Mouse (Mus musculus) limb, embryonic 15.5 days (tissue): ENCODE data around the gene Tfe3. TPM values are rescaled to one million over a fixed set of nuclear protein-coding genes. Genes with fewer than 3 reads are reported as not detected.
"Not testable (repeated sequence)": the region's sequence is repeated elsewhere in the genome, so short reads cannot be mapped to it uniquely, and the experiment has no call there.

ENCODE experiments used
- ATAC-seq: fragments of 200-750 bp; cut with Nextera tagmentation; 2 replicates; pipeline ENCODE4 v1.8.0; 2017; ENCODE audit warnings: low read depth, moderate TSS enrichment; ENCODE audit not compliant: insufficient number of reproducible peaks, low FRiP score, low TSS enrichment
- H3K27ac ChIP-seq: fragments of 300-500 bp; sonication (generic); 2 replicates; pipeline ENCODE4 v1.5.1; 2015; ENCODE audit warnings: moderate library complexity, mild to moderate bottlenecking, inconsistent platforms
- H3K27me3 ChIP-seq: fragments of 300-500 bp; sonication (generic); 2 replicates; pipeline ENCODE4 v1.6.1; 2015; ENCODE audit warnings: inconsistent platforms
- H3K36me3 ChIP-seq: fragments of 300-500 bp; sonication (generic); 2 replicates; pipeline ENCODE4 v1.6.1; 2015; ENCODE audit warnings: inconsistent platforms
- H3K4me1 ChIP-seq: fragments of 300-500 bp; sonication (generic); 2 replicates; pipeline ENCODE4 v1.6.1; 2015; ENCODE audit warnings: inconsistent platforms
- H3K4me2 ChIP-seq: fragments of 300-500 bp; sonication (generic); 2 replicates; pipeline ENCODE4 v1.6.1; 2015; ENCODE audit warnings: mild to moderate bottlenecking, inconsistent platforms
- H3K4me3 ChIP-seq: fragments of 300-500 bp; sonication (generic); 2 replicates; pipeline ENCODE4 v1.5.1; 2015; ENCODE audit warnings: mild to moderate bottlenecking, inconsistent platforms
- H3K9ac ChIP-seq: fragments of 300-500 bp; sonication (generic); 2 replicates; pipeline ENCODE4 v1.6.1; 2015; ENCODE audit warnings: inconsistent platforms
- H3K9me3 ChIP-seq: fragments of 300-500 bp; sonication (generic); 2 replicates; pipeline ENCODE4 v1.6.1; 2016; ENCODE audit warnings: inconsistent platforms
- WGBS: fragments of 180-500 bp; shearing (Covaris S2); methylation state at CpG from one replicate; pipeline ENCODE4 v1.1.7; 2015; 5-methylcytosine and 5-hydroxymethylcytosine counted together
- polyA plus RNA-seq: library from polyadenylated mRNA; unstranded; fragments of >200 nt; fragmentation: Nextera tagmentation; extraction: Ambion mirVana; gene quantifications from 2 replicates; pipeline ENCODE4 v1.2.1, GENCODE M21; 2015

Gene Tfe3
- 30.5 and 31.9 TPM in 2 replicates for polyA plus RNA-seq

DNA sequence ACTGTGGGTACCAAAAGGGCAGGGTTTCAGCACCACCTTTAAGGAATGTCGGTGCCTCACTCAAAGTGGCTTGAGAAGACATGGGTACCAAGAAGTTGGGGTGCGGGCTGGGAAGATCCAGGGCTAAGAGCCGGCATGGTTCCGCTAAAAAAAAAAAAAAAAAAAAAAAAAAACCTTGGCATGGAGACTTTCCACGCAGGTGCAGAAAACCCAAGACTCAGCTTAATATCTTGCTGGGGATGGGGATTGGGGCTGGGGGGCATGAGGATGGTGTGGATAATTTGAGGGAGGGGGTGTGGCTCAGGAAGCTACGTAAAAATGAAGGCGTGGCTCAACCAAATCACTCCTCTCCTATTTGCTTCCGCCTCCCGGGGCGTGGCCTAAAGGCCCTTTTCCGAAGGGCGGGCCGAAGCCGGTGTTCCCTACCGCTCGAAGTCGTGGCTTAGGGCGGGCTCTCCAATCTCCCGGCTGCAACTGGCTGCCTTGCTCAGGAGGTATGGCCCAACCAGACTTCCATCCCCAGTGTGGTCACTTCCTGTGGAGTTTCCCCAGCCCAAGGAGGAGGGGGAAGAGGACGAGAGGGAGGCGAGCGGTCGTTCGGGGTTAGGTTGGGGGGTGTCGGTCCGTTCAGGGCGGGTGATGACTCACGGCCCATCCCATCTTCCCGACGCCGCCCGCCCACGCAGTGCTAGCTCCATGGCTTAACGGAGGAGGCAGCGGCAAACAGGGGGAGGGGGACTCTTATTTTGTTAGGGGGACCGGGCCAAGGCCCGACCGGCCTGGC, at the start of gene Tfe3:
Tfe3 (plus strand) TSS at position 424 of the 784 bp plus-strand sequence.
- 22% methylated on average over 37 of the region's 38 CpGs for WGBS
- Histone ChIP-seq H3K27me3 (no peaks in the 10 kb centered on the region), H3K9ac (peak within 1 kb of the TSS; percentile 56), H3K27ac (peak within 1 kb of the TSS; percentile 77), H3K4me1 (peaks cover 20% of the 10 kb centered on the region), H3K4me2 (peak within 1 kb of the TSS; percentile 55), H3K4me3 (peak within 1 kb of the TSS; percentile 62), H3K36me3 (peaks cover 10% of the 10 kb centered on the region; the same call in 1 of the 2 replicates), H3K9me3 (no peaks in the 10 kb centered on the region)
- ATAC-seq, result peak; percentile 96

DNA sequence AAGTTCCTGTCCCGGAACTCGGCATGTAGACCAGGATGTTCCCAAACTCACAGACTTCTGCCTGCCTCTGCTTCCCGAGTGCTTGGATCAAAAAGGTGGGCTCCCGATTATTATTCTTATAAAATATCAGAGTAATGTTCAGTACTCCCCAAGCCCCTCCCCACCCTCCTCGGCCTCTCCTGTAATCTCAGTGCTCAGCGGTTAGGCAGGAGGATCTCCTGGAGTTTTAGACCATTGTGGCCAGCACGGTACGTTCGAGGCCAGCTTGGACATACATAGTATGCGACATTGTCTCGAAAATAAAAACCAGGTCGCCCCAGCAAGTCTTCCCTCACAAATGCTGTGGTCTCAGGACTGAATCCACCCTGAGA, 48.6 kb upstream of the Tfe3 start:
- not testable (repeated sequence) for H3K9me3 ChIP-seq, H3K27me3 ChIP-seq
- WGBS, result 27% methylated on average over 5 of the region's 12 CpGs

DNA sequence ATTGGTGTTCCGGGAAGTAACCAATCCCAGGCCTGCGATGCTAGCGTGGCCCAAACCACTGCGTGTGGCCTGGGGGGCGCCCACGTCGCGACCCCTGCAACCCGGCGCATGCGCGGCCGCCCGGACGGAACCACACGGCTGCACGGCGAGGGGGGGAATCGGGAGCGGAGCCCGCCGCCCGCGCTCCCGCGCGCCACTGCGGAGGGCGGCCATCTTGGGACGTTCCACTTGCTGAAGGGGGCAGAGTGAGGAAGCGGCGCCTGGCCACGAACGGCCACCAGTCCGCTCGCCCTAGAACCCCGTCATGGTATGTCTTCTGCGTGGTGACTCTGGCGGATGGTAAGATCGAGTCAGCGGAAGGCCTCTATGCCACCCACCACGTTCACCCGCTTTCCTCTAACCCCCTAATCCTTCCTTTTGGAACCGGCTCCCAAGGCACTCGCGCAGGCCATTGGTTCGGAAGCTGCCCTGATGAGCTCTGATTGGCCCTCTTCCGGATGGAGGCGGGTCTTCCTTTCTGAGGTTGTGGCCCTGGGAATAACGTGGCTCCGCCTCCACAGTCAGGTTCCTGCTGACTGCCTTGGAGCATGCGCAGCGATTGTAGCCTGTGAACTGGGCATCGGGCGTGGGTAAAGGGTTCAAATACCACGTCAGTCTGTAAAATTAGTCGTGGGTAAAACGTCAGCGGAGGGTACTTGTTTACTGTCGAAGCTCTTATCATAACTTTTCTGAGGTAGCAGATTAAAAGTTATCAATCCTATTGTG, 48.0 kb upstream of the Tfe3 start, which contains the start of gene Wdr45:
Wdr45 (plus strand) TSS at position 199 of the 765 bp plus-strand sequence.
- not testable (repeated sequence) for H3K36me3 ChIP-seq, H3K9me3 ChIP-seq, H3K4me1 ChIP-seq, H3K27me3 ChIP-seq
- Histone ChIP-seq H3K27ac (peak within 1 kb of the TSS; percentile 11; the same call in 1 of the 2 replicates), H3K4me2 (peak within 1 kb of the TSS; percentile 39), H3K4me3 (peak within 1 kb of the TSS; percentile 35), H3K9ac (0 out of 2 replicates have a peak within 1 kb of the TSS, but pooled peaks have one; percentile 23)
- peak; percentile 97 for ATAC-seq
- 27% methylated on average over 46 of the region's 60 CpGs for WGBS

More for the DNA sequence above, 48.6 kb upstream of the Tfe3 start:
- peak; percentile 9; the same call in 1 of the 2 replicates for ATAC-seq
- H3K27ac ChIP-seq, result peak overlapping the region; percentile 11; the same call in 1 of the 2 replicates
- H3K4me1 ChIP-seq, H3K36me3 ChIP-seq: not testable (repeated sequence)
- H3K4me2 ChIP-seq, result peak overlapping the region; percentile 39
- peak overlapping the region; percentile 35 for H3K4me3 ChIP-seq
- H3K9ac ChIP-seq, result 0 out of 2 replicates have a peak overlapping the region, but pooled peaks have one; percentile 23

DNA sequence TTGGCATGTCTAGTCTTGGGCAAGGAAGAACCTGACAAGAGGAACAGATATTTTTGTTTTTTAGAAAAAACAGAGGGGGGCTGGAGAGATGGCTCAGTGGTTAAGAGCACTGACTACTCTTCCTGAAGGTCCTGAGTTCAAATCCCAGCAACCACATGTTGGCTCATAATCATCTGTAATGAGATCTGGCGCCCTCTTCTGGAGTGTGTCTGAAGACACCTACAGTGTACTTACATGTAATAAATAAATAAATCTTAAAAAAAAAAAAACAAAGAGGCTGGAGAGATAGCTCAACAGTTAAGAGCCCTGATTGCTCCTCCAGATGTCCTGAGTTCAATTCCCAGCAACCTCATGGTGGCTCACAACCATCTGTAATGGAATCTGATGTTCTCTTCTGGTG, 46.3 kb upstream of the Tfe3 start:
- ATAC-seq, H3K9ac ChIP-seq, H3K9me3 ChIP-seq, H3K4me1 ChIP-seq, H3K27ac ChIP-seq, H3K4me3 ChIP-seq, H3K36me3 ChIP-seq, H3K4me2 ChIP-seq, H3K27me3 ChIP-seq: not testable (repeated sequence)
- 38% methylated on average over 1 of the region's 1 CpGs for WGBS

DNA sequence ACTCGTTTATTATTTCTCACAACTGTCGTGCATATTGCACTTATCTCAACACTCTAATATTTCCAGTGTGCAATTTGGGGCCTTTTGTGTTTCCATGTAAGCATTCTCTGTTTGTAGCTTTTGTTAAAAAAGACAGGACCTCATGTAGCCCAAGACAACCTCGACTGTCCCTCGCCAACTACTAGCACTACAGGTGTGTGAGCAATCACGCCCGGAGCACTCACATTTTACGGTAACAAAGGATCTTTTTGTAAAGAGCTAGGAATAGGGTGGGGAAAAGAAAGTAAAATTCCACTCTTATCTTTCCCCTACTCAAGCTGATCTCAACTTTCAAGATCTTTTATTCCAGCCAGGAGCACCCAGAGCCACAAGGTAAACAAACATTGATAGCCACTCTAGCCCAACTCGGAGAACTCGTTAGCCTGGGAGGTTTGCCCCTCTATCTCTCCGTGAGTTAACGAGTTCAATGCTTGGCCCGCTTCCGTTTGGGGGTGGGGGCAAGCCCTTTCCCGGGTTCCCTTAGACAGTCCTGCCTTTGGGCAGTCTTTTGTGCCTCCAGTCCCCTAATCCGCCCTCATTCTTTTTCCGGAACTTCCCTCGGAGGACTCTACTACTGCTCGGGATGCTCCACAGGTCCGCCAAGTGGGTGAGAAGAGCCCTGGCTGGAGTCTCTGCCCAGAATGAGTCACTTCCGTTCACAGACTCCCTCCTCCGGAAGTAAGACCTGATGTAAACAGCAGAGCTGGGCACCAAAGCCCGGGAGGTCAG, 40.7 kb upstream of the Tfe3 start, which contains the start of gene Gm45208:
Gm45208 (plus strand) TSS at position 732 of the 768 bp plus-strand sequence.
- Histone ChIP-seq H3K4me2 (peak within 1 kb of the TSS; percentile 59), H3K36me3 (peaks cover 13% of the 10 kb centered on the region; the same call in 1 of the 2 replicates), H3K27ac (peak within 1 kb of the TSS; percentile 93), H3K9me3 (no peaks in the 10 kb centered on the region), H3K4me1 (no peaks in the 10 kb centered on the region), H3K4me3 (peak within 1 kb of the TSS; percentile 57), H3K9ac (peak within 1 kb of the TSS; percentile 35; the same call in 1 of the 2 replicates), H3K27me3 (no peaks in the 10 kb centered on the region)
- peak; percentile 78 for ATAC-seq
- 25% methylated on average over 22 of the region's 22 CpGs for WGBS

DNA sequence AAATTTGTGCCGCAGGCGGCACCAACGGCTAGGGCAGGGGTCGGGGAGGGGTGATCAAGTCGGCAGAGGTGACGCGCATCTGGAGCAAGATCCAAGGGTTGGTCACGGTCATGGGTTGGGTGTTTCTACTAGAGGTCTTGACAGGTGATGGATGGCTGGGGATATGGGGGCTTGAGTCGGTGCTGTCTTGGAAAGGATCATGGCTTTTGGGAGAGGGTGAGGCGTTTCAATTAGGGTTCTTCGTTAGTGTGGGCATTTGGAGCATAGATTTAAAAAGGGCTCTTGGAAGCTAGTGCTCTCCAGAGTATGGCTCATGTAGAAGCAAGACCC, 40.1 kb upstream of the Tfe3 start:
- ATAC-seq, result no peak
- Histone ChIP-seq H3K9ac (peak overlapping the region; percentile 35; the same call in 1 of the 2 replicates), H3K36me3 (peaks cover 17% of the 10 kb centered on the region; the same call in 1 of the 2 replicates), H3K27ac (no peak overlapping the region), H3K27me3 (no peaks in the 10 kb centered on the region), H3K4me1 (no peaks in the 10 kb centered on the region), H3K9me3 (no peaks in the 10 kb centered on the region), H3K4me2 (peak overlapping the region; percentile 59), H3K4me3 (peak overlapping the region; percentile 57)
- 29% methylated on average over 11 of the region's 11 CpGs for WGBS

DNA sequence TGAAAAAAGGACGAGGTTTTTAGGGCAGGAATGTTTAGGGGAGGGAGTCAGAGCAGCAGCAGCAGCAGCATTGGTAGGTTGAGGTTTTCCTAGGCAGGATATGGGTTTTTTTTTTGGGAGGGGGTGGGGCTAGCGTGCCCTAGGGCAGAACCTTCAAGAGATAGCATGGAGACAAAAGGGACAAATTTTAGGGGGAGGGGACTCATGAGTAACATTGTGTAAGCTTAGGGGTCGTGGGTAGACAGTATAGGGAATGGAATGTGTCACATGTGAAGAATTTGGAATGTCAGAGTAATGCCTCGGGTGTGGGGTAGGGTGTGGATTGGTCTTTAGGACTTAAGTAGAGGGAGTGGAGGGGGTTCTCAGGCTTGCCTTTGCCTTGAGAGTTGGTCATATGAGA, 39.7 kb upstream of the Tfe3 start:
- Histone ChIP-seq H3K9me3 (no peaks in the 10 kb centered on the region), H3K4me2 (peak overlapping the region; percentile 59), H3K36me3 (peaks cover 17% of the 10 kb centered on the region; the same call in 1 of the 2 replicates), H3K27ac (no peak overlapping the region), H3K4me1 (no peaks in the 10 kb centered on the region), H3K27me3 (no peaks in the 10 kb centered on the region), H3K9ac (peak overlapping the region; percentile 35; the same call in 1 of the 2 replicates), H3K4me3 (peak overlapping the region; percentile 57)
- WGBS, result 19% methylated on average over 4 of the region's 4 CpGs
- no peak for ATAC-seq

DNA sequence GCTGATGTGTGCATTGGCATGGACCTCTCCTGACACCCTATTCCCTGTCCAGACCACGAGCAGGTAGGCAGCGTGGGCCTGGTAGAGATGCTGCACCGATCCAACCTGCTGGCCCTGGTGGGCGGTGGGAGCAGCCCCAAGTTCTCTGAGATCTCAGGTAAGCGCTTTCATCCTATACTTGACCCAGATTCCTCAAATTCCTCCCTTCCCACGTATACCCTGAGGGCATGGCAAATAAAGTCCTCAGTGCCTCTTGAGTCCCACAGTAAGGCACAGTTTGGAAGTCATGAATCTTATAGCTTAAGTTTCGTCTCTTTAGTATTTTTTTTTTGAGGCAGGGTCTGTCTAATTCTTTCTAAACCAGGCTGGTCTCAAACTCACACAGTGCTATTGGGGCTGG, 38.2 kb upstream of the Tfe3 start:
- Histone ChIP-seq H3K27ac (no peak overlapping the region), H3K4me2 (no peak overlapping the region), H3K9me3 (no peaks in the 10 kb centered on the region), H3K36me3 (peaks cover 17% of the 10 kb centered on the region; the same call in 1 of the 2 replicates), H3K4me1 (0 out of 2 replicates have a peak, but pooled peaks cover 2% of the 10 kb centered on the region), H3K4me3 (no peak overlapping the region), H3K27me3 (no peaks in the 10 kb centered on the region), H3K9ac (no peak overlapping the region)
- WGBS, result 81% methylated on average over 7 of the region's 7 CpGs
- ATAC-seq, result no peak

DNA sequence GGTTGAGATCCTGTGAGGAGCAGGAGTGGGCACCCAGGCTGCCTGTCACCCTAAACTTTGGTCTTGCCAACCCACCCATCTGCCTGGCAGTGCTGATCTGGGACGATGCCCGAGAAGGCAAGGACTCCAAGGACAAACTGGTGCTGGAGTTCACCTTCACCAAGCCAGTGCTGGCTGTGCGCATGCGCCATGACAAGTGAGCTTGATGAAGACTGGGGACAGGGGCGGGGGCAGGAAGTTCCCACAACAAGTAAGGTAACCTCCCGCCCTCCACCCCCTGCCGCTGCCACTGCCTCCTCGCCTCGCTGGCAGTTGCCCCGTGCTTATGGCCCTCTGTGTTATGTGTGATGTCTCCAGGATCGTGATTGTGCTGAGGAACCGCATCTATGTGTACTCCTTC, 36.5 kb upstream of the Tfe3 start:
- ATAC-seq, result no peak
- Histone ChIP-seq H3K27ac (no peak overlapping the region), H3K36me3 (peaks cover 17% of the 10 kb centered on the region; the same call in 1 of the 2 replicates), H3K9ac (no peak overlapping the region), H3K9me3 (no peaks in the 10 kb centered on the region), H3K27me3 (no peaks in the 10 kb centered on the region), H3K4me1 (peaks cover 4% of the 10 kb centered on the region; the same call in 1 of the 2 replicates), H3K4me3 (no peak overlapping the region), H3K4me2 (no peak overlapping the region)
- 89% methylated on average over 12 of the region's 12 CpGs for WGBS

DNA sequence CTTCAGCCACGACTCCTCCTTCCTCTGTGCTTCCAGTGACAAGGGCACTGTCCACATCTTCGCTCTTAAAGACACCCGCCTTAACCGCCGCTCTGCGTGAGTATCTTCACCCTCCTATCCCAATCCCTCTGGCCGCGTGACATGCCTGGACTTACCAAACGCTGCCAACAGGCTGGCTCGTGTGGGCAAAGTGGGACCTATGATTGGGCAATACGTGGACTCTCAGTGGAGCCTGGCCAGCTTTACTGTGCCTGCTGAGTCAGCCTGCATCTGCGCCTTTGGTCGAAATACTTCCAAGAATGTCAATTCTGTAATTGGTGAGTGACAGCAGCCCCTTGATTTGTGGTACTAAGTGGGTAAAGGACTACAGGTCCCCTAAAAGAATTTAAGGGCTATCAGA, 35.2 kb upstream of the Tfe3 start:
- Histone ChIP-seq H3K9ac (no peak overlapping the region), H3K36me3 (peaks cover 17% of the 10 kb centered on the region; the same call in 1 of the 2 replicates), H3K4me2 (no peak overlapping the region), H3K4me3 (no peak overlapping the region), H3K27ac (no peak overlapping the region), H3K9me3 (no peaks in the 10 kb centered on the region), H3K4me1 (peaks cover 4% of the 10 kb centered on the region; the same call in 1 of the 2 replicates), H3K27me3 (no peaks in the 10 kb centered on the region)
- ATAC-seq, result no peak
- WGBS, result 90% methylated on average over 13 of the region's 13 CpGs
